Comparison of ENCODE assay signal across 7 mouse cellular contexts in genomic region chr2:153013724-153014515, GRCm38 (mm10). TPM values are rescaled to one million over a fixed set of nuclear protein-coding genes. Genes with fewer than 3 reads are reported as not detected.
A peak's percentile ranks its signal among the peaks of the same experiment; 100 is the strongest.
DNase-seq lines count a peak whose midpoint lies in the region; ATAC-seq lines count a peak whose summit lies in the region.

No protein-coding gene starts in this region.

- H3K27ac ChIP-seq in forebrain, embryonic 12.5 days = no peak overlapping the region
- H3K27ac ChIP-seq in liver, embryonic 16.5 days (ENCODE audit: low read length) = no peak overlapping the region

- peak; percentile 22 to 49 for DNase-seq in left cerebral cortex, postnatal 14 days (ENCODE audit: low spot score in 2 of 2)
- no peak for DNase-seq in left cerebral cortex, postnatal 10 days (ENCODE audit: extremely low spot score in 1 of 2, low spot score in 2 of 2)
- peak; percentile 21 for DNase-seq in adrenal gland, postnatal 10 days
- no peak for DNase-seq in urinary bladder, postnatal 36 days (ENCODE audit: low spot score in 2 of 2)
- DNase-seq in kidney, postnatal 36 days = no peak

- 92% methylated on average over 11 of the region's 11 CpGs for WGBS in forebrain, embryonic 12.5 days
- 77% methylated on average over 11 of the region's 11 CpGs for WGBS in liver, embryonic 16.5 days (ENCODE audit: insufficient replicate concordance)

- peak overlapping the region; percentile 98 for H3K4me2 ChIP-seq in forebrain, embryonic 12.5 days
- peak overlapping the region; percentile 88 for H3K4me2 ChIP-seq in liver, embryonic 16.5 days (ENCODE audit: low read depth, low read length)

- H3K4me1 ChIP-seq in forebrain, embryonic 12.5 days = peaks cover 10% of the 10 kb centered on the region
- peaks cover 8% of the 10 kb centered on the region for H3K4me1 ChIP-seq in liver, embryonic 16.5 days (ENCODE audit: control insufficient read depth, low read depth, low read length)

- intact Hi-C loops in left cerebral cortex, postnatal 14 days (cut with DNase I) = no loop called here
- intact Hi-C loops in left cerebral cortex, postnatal 10 days (cut with DNase I) = no loop called here

- H3K4me3 ChIP-seq in forebrain, embryonic 12.5 days (replicated peaks) = peak overlapping the region; percentile 86
- peak overlapping the region; percentile 85 for H3K4me3 ChIP-seq in liver, embryonic 16.5 days (ENCODE audit: low read depth, low read length)

- H3K9me3 ChIP-seq in forebrain, embryonic 12.5 days = no peaks in the 10 kb centered on the region
- H3K9me3 ChIP-seq in liver, embryonic 16.5 days (replicated peaks; ENCODE audit: control insufficient read depth, low read length) = no peaks in the 10 kb centered on the region

- H3K36me3 ChIP-seq in forebrain, embryonic 12.5 days (replicated peaks) = peaks cover 34% of the 10 kb centered on the region
- no peaks in the 10 kb centered on the region; the same call in 1 of the 2 replicates for H3K36me3 ChIP-seq in liver, embryonic 16.5 days (ENCODE audit: control insufficient read depth, insufficient read depth)

- ATAC-seq in forebrain, embryonic 12.5 days (ENCODE audit: low FRiP score) = no peak
- ATAC-seq in liver, embryonic 16.5 days (ENCODE audit: low read depth) = no peak

- peak overlapping the region; percentile 90 for H3K9ac ChIP-seq in forebrain, embryonic 12.5 days
- H3K9ac ChIP-seq in liver, embryonic 16.5 days (ENCODE audit: low read depth, low read length) = peak overlapping the region; percentile 63; the same call in 1 of the 2 replicates

- peaks cover 12% of the 10 kb centered on the region for H3K27me3 ChIP-seq in forebrain, embryonic 12.5 days
- H3K27me3 ChIP-seq in liver, embryonic 16.5 days (ENCODE audit: control insufficient read depth, insufficient read depth, low read depth, low read length) = peaks cover 3% of the 10 kb centered on the region; the same call in 1 of the 2 replicates

RNA-seq across cellular contexts. Expression of gene Pdrg1, which starts 1.3 kb away (rescaled TPM):
- total RNA-seq in left cerebral cortex, postnatal 14 days (2021) = 10 to 100 TPM; 52.5 to 53.3 TPM
- total RNA-seq in left cerebral cortex, postnatal 10 days (2021) = 10 to 100 TPM; 59.8 to 60.9 TPM
- total RNA-seq in adrenal gland, postnatal 10 days (2021) = 10 to 100 TPM; 88.4 to 94.3 TPM
- 109 and 119 TPM in 2 replicates for polyA plus RNA-seq in forebrain, embryonic 12.5 days (2016; fragmentation: Nextera tagmentation; extraction: Ambion mirVana)
- 31.6 and 34.0 TPM in 2 replicates for polyA plus RNA-seq in liver, embryonic 16.5 days (2015; fragmentation: Nextera tagmentation; extraction: Ambion mirVana)

RNA-seq across cellular contexts. Expression of gene Xkr7, which starts 17.7 kb away (rescaled TPM):
- total RNA-seq in left cerebral cortex, postnatal 14 days (2021) = 1 to 10 TPM; 7.4 to 8.5 TPM
- total RNA-seq in left cerebral cortex, postnatal 10 days (2021) = 10 to 100 TPM; 11.8 to 12.4 TPM
- 1 to 10 TPM; 1.3 to 1.5 TPM for total RNA-seq in adrenal gland, postnatal 10 days (2021)
- polyA plus RNA-seq in forebrain, embryonic 12.5 days (2016; fragmentation: Nextera tagmentation; extraction: Ambion mirVana) = 0.95 and 1.2 TPM in 2 replicates
- polyA plus RNA-seq in liver, embryonic 16.5 days (2015; fragmentation: Nextera tagmentation; extraction: Ambion mirVana) = not detected in 2 replicates

RNA-seq across cellular contexts. Expression of gene Ttll9, which starts 51.6 kb away (rescaled TPM):
- 1 to 10 TPM; 3.1 to 3.2 TPM for total RNA-seq in left cerebral cortex, postnatal 14 days (2021)
- 1 to 10 TPM; 3.9 to 4.6 TPM for total RNA-seq in left cerebral cortex, postnatal 10 days (2021)
- under 1 TPM; 0.27 to 0.79 TPM for total RNA-seq in adrenal gland, postnatal 10 days (2021)
- polyA plus RNA-seq in forebrain, embryonic 12.5 days (2016; fragmentation: Nextera tagmentation; extraction: Ambion mirVana) = 1.2 TPM in 2 replicates
- 0.09 and 0.13 TPM in 2 replicates for polyA plus RNA-seq in liver, embryonic 16.5 days (2015; fragmentation: Nextera tagmentation; extraction: Ambion mirVana)

RNA-seq across cellular contexts. Expression of gene Ccm2l, which starts 51.8 kb away (rescaled TPM):
- 1 to 10 TPM; 6.8 to 6.9 TPM for total RNA-seq in left cerebral cortex, postnatal 14 days (2021)
- 1 to 10 TPM; 6.8 to 7.1 TPM for total RNA-seq in left cerebral cortex, postnatal 10 days (2021)
- 10 to 100 TPM; 15.8 to 23.7 TPM for total RNA-seq in adrenal gland, postnatal 10 days (2021)
- polyA plus RNA-seq in forebrain, embryonic 12.5 days (2016; fragmentation: Nextera tagmentation; extraction: Ambion mirVana) = 1.4 and 1.7 TPM in 2 replicates
- polyA plus RNA-seq in liver, embryonic 16.5 days (2015; fragmentation: Nextera tagmentation; extraction: Ambion mirVana) = 0.37 and 0.52 TPM in 2 replicates

Comparison
In these comparisons a context has a peak if more than half of its experiments do, and no peak if none do; other contexts are left out.
1. DNase-seq: peak in left cerebral cortex, postnatal 14 days (2 of 2) and adrenal gland, postnatal 10 days (single experiment); none in left cerebral cortex, postnatal 10 days (0 of 2), urinary bladder, postnatal 36 days (0 of 2) and kidney, postnatal 36 days (0 of 2).